Mouse (Mus musculus) neural tube, embryonic 10.5 days (tissue): ENCODE measurements around the gene Plagl1.

Experiments
- DNase-seq: peaks from one replicate; pipeline ENCODE4 v3.0.0-alpha.2; 2017; ENCODE audit warnings: low spot score; ENCODE audit errors: extremely low spot score

Gene Plagl1

DNA sequence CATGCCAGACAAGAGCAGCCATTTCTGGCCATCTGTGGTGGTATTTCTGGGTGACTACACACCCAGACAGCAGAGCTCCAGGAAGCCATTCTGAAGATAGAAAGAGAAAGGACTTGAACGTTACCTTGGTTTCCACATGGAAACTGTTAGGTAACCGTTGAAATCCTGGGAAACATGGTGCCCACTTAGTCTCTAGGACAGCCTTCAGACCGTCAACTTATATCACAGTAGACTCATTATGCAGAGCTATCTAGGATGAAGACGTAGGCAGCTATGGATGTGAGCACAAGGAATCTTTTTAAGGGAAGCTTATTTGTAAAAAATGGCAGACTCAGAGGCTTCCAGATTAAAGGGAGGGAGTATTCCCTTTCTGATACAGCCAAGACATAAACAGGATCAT lies 73.5 kb downstream of the Plagl1 start:
- no peak for DNase-seq

DNA sequence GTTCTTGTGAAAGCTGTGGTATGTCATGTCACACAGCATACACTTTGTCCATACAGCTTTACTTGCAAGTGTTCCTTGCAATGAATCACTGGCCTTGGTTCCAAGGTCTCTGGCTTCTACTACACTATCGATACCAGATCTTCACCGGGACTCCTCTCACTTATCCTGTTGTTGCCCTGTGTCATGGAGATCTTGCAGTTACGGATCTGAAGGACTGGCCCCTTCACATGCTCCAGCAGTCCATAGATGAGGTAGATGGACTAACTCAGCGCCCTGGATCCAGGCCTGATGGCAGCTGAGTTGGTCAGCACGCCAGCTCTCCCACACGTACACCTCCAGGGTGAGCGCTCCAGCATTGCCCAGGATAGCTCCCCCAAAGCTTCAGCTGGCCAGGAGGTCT lies 75.0 kb downstream of the Plagl1 start:
- no peak for DNase-seq

DNA sequence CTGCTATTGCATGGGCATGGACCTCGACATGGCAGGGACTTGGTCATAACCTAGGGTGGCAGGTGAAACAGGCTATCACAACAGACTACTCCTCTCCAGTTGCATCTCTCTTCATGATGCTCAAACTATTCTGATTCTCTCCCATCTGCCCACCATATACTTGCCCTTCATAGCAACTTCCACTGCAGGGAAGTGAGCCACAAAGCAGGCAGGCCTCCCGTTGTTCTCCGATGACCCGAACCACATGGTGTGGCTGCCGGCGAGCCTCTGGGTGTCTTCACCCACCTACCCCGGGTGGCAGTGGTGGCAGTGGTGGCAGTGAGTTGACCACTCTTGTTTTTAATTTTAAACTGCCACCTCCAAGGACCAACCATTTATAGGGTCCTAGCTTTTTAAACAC lies 75.4 kb downstream of the Plagl1 start:
- DNase-seq, result no peak

DNA sequence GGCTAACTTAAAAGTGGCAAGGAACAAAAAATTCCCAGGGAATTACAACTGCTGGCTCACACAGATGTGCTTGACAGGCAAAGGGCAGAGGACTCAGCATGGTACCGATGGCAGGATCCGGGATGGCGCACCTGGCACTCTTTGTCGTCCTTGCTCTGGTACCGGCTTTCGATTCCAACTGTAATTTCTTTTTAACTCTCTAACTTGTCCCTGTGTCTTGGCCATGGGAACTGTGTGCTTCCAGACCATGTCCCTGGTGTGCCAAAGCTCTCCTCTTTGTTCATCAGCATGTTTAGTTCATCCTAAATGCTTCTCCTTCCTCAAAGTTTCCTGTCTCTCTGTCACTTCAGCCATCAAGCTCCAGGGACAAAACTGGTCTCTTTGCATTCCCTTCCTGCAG lies 77.6 kb downstream of the Plagl1 start:
- DNase-seq, result no peak

DNA sequence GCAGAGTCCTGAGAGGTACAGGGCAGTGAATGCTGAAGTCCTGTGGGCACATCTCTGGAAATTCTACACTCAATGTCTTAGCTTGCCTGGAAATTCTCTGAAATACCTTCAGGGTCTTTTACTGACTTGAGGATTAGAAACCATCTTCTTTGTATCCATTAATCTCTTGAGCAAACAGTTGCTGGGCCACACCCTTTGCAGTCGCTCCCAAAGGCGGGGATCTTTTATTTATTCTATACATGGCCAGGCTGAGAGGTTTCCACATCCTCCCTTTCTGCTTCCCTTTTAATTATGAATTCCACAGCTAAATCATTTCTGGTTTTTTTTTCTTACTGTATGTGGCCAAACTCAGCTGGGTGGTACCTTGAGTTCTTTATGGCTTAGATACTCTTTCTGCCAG lies 80.1 kb downstream of the Plagl1 start:
- DNase-seq, result no peak

DNA sequence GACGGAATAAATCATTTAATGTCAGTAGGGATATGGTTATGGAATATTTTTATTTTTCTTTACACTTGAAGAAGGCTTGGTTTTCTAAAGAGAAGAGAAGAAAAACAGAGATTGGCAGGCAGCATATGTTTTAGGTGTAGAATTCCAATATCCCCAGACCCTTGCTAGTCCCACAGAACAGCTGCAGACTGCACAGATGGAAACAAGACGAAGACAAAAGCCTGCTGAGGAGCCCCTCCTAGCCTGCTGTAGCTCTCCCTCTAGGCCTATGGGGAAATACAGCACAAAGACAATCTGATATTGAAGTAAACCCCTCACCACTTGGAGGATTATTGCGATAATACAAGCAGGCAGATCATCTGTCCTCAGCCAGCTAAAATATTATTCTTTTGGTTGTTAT lies 90.1 kb downstream of the Plagl1 start:
- no peak for DNase-seq

DNA sequence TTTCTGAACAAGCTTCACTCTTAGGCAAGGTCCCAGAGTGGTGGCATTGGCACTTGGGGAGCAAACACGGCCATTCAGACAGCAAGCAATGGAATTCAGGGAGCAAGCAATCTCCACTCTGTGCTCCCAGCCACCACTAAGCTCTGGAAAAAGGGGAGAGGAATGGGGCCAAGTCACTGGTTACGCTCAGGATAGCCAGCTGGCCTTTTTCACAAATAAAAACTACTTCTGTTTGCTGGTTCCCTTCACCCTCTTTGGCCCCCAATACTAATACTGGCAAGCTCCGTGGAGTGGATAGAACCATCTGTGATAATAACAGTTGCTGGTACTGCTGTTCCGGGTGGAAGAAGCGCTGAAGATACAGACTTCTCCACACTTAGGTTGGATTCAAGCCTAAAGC lies 91.0 kb downstream of the Plagl1 start:
- DNase-seq, result no peak

DNA sequence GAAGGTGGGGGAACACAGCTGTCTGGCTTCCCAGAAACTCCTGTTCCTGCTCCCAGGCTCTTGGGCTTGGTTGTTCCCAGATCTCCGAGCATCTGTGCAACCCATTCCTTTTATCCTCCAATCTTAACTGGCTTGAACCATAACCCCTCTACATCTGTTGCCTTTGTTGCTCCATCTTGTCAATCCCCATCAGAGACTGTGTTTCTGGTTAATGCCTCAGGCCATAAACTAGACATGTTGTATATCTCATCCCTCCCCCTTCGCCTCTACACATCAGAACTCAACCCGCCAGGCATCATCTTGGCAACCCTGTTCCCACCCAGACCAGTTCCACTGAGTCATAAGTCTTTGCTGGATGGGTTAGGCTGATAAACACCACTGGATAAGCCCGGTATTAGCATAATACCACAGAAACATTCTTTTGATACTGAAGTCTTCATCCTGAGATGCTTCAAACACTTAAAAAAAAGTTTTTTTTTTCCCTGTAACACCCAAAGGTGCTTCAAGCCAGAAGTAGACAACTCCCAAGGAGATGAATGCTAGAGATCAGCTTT lies 92.6 kb downstream of the Plagl1 start:
- no peak for DNase-seq

DNA sequence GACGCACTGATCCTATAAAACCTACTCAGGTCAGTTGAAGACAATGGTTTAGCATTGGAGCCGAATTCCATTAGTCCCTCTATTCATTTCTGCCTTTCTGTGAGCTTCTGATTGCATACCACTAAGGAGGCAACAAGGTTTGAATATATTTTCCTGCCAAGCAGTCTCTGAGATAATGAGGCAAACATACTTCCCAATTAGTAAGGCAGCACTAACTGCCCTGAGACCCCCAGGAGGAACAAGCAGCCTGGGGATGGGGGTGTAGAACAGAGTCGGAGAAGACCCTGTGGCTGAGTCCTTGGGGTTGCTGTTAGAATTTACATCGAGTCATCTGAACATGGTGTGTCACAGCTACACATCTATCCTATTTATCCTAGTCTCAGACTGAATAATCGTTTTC lies 95.1 kb downstream of the Plagl1 start:
- DNase-seq, result no peak

DNA sequence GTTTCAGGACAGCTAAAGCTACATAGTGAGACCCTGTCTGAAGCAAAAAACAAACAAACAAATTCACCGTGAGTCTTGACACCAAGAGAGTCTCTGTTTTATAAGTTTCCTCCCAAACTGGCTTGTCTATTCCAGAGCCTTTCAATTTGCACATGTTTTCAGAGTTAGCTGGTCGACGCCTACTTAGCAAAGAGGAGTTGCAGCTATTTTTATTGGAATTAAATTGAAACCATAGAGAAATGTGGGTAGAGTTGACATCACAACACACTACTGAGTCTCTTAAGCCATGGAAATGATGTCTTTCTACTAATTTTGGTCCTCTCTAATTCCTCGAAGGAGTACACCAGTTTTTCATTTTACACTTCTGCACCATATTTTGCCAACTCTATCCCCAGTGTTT lies 100.6 kb downstream of the Plagl1 start:
- no peak for DNase-seq

DNA sequence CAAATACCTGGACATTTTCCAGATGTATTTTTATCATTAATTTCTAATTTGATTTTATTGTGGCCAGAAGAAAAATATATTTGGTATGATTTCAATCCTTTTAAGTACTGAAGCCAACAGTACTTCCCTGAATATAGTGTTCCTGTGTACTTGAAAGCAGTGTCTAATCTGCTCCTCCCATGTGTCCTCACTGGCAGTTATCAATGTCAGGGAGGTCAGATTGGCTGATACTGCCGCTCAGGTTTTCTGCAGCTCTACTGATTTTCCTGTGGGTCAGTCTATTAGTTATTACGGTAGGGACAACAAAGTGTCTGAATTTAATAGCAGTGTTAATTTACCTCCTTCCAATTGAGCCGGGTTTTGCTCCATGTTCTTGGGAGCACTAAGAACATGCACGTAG lies 101.7 kb downstream of the Plagl1 start:
- no peak for DNase-seq

DNA sequence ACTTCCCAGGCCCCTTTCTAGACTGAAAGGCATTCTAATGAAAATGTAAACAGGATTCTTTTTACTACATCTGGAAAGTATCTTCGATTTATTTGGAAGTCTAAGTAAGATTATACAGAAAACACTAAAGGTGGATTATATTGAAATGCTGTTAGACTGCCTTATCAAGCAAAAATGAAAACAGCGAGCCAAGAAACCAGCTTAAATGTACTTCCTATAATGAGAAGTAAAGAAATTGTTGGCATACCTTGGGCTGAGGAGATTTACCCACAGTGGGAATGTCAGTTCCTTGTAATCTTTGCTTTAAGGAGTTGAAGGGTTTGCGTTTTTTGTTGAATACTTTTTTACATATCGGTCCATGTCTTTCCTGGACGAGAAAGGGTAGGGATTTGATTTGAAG lies 108.2 kb downstream of the Plagl1 start:
- no peak for DNase-seq

DNA sequence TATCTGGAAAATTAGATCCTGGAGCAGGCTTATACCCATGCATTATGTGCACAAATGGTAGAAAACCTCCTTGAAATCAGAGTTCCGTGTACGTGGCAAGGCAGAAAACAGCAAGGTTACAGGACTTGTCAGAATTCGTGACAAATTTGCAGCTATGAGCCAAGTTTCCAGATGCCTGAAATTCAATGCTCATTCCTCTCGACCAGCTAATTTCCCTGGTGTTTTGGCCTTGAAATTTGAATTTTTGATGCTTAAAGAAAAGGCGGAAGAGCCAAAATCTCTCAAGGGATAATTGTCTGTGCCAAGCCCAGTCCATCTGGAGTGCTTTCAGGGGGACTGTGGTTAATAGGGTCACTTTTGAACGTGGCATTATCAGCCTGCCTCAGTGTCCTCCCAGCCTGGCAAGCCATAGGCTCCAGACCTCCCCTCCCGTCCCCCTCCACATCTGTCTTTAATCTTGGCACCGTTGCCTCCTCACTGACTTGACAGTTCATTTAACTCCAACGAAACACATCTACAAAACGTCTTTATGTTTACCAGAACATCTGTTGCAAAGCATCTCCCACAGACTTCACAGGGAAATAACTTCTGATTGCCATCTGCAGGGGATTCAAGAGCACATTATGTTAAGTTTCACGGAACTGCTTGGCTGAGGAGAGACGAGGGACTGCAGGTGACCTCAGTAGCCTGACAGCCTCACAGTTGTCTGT lies 110.6 kb downstream of the Plagl1 start:
- peak; percentile 42 for DNase-seq

DNA sequence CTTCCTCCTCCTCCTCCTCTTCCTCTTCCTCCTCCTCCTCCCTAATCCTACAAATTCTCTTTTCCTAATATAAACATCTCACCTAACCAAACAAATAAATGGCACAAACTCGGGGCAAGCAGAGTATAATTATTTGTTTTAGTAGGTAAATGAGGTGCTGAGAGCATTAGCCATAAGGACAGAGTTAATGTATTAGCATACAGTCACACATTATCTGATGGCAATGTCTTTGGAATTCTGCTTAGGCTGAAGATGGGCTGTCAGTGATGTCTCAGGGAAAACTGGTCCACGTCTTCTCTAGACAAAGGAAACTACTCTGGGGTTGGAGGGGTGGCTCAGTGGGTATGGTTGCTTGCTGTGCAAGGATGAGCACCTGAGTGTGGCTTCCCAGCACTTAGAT lies 111.2 kb downstream of the Plagl1 start:
- DNase-seq, result no peak

DNA sequence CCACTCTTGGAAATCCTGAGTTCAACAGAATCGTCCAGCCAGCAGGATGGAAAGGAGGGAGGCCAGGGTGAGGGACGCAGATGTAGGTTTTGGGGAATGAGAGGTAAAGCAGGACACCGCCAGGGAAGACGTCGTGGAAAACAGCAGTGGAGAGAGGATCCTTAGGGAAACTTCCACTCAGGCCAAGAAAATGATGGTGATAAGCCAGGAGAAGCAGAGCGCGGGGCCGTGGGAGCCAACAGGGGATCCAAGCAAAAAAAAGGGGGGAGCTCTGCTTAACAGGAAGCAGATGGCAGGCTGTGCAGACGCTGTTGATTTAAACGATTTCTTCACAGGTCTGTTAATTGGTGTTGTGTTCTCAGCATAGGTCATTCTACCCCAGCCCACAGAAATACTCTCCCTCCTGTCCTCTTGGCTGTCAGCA lies 112.5 kb downstream of the Plagl1 start:
- no peak for DNase-seq

DNA sequence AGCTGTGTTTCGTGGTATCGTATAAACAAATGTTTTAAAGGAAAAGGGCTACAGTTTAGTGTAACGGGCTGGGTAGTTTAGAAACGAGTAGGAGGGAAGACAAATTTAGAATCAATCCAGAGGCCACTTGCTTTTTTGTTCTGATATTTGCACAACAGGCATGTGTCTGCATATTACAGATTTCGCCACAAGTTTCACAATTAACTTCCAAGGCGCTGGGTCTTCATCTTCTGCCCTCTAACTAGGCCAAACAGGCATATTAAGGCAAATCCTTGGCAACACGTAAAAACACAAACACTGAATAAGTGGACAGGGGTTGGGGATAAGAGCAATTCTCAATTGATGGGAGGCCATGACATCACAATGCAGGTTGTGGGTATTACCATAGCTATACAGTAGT lies 115.6 kb downstream of the Plagl1 start:
- no peak for DNase-seq

DNA sequence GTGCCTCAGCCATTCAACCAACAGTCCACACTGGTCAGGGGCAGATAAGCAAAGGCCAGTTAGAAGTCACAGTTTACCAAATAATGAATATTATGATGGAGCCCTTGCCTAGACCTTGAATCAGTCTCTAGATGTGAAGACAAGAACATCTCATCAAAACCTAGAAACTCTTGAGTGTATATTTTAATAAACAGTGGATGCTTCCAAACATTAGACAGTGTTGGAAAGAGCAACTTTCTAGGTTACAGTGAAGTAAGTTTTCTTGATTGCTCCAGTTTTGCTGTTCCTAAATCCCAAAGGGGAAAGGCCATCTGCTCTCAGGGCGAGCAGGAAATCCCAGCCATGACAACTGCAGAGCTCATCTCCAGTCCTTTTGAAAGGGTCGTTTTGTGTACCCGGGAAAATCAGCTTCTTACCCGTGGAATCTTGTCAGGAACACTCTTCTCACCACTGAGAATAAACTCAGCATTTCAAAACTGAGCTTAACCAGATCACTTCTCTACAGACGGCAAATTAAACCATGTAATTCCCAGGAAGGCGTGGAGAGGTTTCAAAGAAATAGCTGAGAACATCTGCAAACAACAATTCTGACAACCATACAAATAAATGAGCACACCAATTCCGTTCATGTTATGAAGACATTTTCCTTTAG lies 117.8 kb downstream of the Plagl1 start, which contains the start of gene Zc2hc1b:
Gene Zc2hc1b, minus strand, starts transcription at position 51 of the 652 bp plus-strand sequence.
- no peak for DNase-seq

DNA sequence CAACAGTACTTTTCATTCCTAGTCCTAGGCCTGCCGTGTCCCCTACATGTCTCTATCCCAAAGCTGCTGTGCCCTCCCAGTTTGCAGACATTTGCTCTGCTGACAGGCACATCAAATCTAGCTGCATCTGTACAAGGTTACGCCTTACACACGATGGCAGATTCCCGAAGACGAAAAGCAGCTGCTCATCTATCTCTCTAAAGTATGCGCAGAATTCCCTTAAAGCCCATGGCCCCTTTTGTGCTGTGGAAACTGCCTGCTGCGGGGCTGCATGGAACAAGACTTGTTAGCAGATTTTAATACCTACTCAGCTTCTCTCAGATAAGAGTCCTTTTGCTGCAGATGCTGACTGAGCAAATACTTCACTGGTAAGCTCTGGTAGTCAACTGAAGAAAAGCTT lies 119.9 kb downstream of the Plagl1 start:
- no peak for DNase-seq
